Mouse (Mus musculus) frontal cortex, postnatal 25 days (tissue): ENCODE measurements at regions not wholly inside any gene's neighbourhood (a gene's known extent, or its start where the extent isn't known, plus 50 kb on each side); places are given as distances from the start of the nearest gene placed in this dataset.

ENCODE experiments used
- DNase-seq, 2 experiments: peaks; one replicate each; pipeline ENCODE4 v3.0.0; 2022; ENCODE audit warnings: low spot score in 2 of 2

GRCm38 (mm10) chr15:60762071-60762470, 91.5 kb downstream of the Fam84b start:
- DNase-seq = no peak

- DNase-seq = peak in 1 of 2 experiments; percentile 7
Observed at GRCm38 (mm10) chr15:60760015-60760437, 93.6 kb downstream of the Fam84b start.

GRCm38 (mm10) chr15:60754246-60754645, 99.3 kb downstream of the Fam84b start:
- DNase-seq = no peak

GRCm38 (mm10) chr15:60739598-60739997, 114.0 kb downstream of the Fam84b start:
- no peak for DNase-seq

- DNase-seq = no peak
Observed at GRCm38 (mm10) chr15:60738258-60738657, 115.3 kb downstream of the Fam84b start.

- DNase-seq = no peak
Observed at GRCm38 (mm10) chr15:60732416-60732815, 121.2 kb downstream of the Fam84b start.

- no peak for DNase-seq
Observed at GRCm38 (mm10) chr15:60728754-60729153, 124.8 kb downstream of the Fam84b start.

GRCm38 (mm10) chr15:60728337-60728736, 125.2 kb downstream of the Fam84b start:
- no peak for DNase-seq

- DNase-seq = no peak
Observed at GRCm38 (mm10) chr15:60719332-60719731, 134.2 kb downstream of the Fam84b start.

- DNase-seq = no peak
Observed at GRCm38 (mm10) chr15:60708678-60709077, 144.9 kb downstream of the Fam84b start.

- DNase-seq = no peak
Observed at GRCm38 (mm10) chr15:60706009-60706408, 147.6 kb downstream of the Fam84b start.

- DNase-seq = no peak
Observed at GRCm38 (mm10) chr15:60701273-60701672, 152.3 kb downstream of the Fam84b start.

GRCm38 (mm10) chr15:60694746-60695145, 158.8 kb downstream of the Fam84b start:
- no peak for DNase-seq

GRCm38 (mm10) chr15:60693751-60694500, 159.7 kb downstream of the Fam84b start:
- DNase-seq = peak; percentile 15 to 19

- DNase-seq = no peak
Observed at GRCm38 (mm10) chr15:60692718-60693597, 160.6 kb downstream of the Fam84b start.

- no peak for DNase-seq
Observed at GRCm38 (mm10) chr15:60692149-60692548, 161.4 kb downstream of the Fam84b start.

- DNase-seq = no peak
Observed at GRCm38 (mm10) chr15:60677397-60677796, 176.2 kb downstream of the Fam84b start.

GRCm38 (mm10) chr15:60657572-60657971, 196.0 kb downstream of the Fam84b start:
- no peak for DNase-seq

- no peak for DNase-seq
Observed at GRCm38 (mm10) chr15:60655113-60655512, 198.5 kb downstream of the Fam84b start.

- no peak for DNase-seq
Observed at GRCm38 (mm10) chr15:60649252-60649651, 204.3 kb downstream of the Fam84b start.

GRCm38 (mm10) chr15:60641770-60642169, 211.8 kb downstream of the Fam84b start:
- DNase-seq = no peak

- DNase-seq = no peak
Observed at GRCm38 (mm10) chr15:60633457-60633850, 220.1 kb downstream of the Fam84b start.
